Mouse (Mus musculus): ENCODE results near the gene Wdr83.

GRCm38 (mm10) chr8:85090856-85091255 lies 9.8 kb upstream of the Wdr83 start:
- TF ChIP-seq POLR2A (IDR thresholded peaks at IDR 0.05; ENCODE audit: low read depth, low read length) (no peak), CTCF (IDR thresholded peaks at IDR 0.05; ENCODE audit: extremely low read depth, insufficient read length, insufficient replicate concordance, low read depth, low read length) (no peak)

Measured in small intestine, adult 2 months (tissue).